Mouse (Mus musculus): ENCODE data around the gene Stradb.

Gene Stradb

DNA sequence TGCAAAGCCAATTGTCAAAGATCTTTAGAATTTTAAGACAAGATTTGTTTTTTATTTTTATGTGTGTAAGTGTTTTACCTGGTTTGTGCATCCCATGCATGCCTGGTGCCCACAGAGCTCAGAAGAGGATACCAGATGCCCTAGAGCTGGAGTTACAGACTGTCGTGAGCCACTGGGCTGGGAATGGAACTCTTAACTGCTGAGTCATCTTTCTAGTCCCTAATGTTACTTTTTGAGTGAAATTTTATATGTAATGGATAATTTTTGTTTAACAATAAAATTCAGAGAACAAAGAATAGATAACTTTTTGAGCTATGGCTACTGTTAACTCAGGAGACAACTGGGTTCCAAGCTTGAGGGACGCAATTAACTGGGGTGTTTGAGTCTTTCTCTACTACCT is 13.6 kb upstream of the Stradb start:
- in situ Hi-C loops (cut with MseI, MboI) = no loop called here

DNA sequence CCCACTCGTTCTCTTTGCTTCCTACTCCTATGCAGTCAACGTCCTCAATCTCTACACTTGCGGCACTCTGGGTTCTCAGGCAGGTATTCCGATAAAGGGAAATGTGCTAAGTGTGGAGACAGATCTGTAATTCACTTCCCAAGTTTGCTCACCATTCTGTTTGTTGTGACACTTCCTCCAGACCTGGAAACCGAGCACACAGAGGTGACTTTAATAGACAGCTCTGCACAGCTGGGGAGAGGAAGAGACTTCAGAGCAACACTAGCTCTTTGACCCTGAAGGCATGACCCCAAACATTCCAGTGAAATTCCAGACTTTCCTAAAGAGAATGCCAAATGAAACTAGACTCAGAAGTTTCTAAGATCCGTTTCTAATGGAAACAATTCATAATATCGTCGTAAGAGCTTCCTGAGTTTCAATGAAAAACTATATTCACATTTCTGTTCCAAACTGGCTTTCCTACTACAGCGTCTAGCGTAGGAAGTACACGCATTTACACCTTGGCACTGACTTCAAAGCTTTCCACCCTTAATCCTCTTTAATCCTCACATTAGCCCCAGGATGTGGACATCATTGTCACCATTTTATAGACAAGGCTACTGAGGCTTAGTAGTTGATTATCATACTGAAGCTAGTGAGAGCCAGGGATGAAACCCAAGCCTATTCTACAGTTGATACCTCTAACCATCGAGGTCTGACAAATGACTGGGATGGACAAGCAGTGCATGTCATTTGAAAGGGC is 12.0 kb upstream of the Stradb start:
- in situ Hi-C loops (cut with MseI, MboI) = no loop called here

DNA sequence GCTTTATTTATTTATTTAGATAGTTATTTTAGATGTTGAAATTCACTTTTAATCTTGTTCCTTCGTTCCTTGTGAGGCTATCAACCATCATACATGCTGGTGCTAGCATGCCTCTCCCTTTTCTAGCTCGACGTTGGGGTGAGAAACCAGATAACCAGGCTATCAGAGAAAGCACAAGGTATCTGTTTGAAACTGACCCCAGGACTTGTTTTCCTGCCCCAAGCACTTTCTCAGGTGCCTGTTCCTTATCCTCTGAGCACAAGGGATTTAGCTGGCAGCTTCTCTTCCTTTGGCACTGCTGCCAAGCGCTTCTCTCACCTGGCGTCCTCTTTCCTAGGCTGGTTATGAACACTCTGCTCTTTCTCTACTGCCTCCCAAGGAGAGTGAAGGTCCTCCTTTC is 10.9 kb upstream of the Stradb start:
- in situ Hi-C loops (cut with MseI, MboI) = no loop called here

DNA sequence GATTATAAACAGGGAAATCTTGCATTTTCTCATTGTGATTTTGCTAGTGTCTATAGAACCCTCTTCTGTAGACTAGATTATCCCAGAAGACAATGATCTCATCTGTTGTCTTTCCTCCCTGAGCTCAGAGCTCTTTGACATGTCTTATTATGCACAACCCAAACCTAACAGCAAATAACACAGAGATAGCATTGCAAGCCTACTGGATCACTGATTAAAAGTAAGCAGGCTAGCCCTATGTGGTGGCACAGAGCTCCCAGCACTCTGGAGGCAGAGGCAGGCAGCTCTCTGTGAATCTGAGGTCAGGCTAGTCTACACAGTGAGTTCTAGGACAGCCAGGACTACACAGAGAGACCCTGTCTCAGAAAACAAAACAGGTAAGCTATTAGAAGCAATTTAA is 10.5 kb upstream of the Stradb start:
- in situ Hi-C loops (cut with MseI, MboI) = no loop called here

DNA sequence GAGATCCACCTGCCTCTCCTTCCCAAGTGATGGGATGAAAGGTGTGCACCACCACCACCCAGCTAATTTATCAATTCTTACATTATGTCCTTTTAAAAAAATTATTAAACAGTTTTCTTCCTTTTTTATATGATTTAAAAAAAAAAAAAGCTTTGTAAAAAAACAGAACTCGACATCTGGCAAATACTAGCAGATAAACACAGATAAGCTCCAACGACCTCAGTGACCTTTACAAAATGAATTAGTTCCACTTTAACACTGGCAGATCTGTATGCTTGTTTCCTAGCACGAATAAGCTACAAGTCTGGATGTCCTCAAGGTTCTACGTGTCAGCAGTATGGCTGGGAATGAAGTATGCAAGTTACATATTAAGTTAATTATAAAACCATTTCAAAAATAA is 5.8 kb upstream of the Stradb start:
- in situ Hi-C loops (cut with MseI, MboI) = no loop called here

DNA sequence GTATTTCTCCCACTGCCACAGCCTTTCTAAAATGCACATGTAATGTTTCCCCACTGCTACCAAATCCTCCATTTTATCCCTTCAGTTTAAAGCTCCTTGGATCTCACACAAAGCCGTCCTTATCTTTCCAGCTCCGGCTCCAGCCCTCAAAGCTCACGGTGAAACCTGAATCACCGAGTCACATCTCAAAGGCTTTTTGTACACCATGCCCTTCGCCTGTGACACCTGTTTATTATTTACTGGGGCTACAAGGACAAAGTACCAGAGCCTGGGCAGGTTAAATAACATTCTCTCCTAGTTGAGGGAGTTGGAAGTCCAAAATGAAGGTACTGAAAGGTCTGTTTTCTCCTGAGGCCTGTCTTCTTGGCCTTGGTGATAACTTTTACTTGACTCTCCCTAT is 3.3 kb upstream of the Stradb start:
- in situ Hi-C loops (cut with MseI, MboI) = no loop called here

DNA sequence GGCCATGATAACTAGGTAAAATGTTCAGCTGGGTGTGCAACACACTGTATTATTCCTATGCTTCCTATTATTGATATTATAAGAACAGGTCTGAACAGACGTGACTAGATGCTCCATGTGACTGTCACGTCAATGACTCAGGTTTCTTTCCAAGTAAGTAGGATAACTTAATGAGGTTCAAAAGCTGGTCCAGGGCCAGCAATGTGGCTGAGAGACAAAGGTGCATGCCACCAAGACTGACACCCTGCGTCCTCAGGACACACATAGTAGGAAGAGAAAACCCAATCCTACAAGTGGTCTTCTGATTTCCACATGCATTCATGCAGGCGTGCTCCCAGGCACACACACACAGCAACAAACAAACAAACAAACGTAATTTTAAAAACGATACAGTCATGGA is 2.2 kb upstream of the Stradb start:
- in situ Hi-C loops (cut with MseI, MboI) = no loop called here

DNA sequence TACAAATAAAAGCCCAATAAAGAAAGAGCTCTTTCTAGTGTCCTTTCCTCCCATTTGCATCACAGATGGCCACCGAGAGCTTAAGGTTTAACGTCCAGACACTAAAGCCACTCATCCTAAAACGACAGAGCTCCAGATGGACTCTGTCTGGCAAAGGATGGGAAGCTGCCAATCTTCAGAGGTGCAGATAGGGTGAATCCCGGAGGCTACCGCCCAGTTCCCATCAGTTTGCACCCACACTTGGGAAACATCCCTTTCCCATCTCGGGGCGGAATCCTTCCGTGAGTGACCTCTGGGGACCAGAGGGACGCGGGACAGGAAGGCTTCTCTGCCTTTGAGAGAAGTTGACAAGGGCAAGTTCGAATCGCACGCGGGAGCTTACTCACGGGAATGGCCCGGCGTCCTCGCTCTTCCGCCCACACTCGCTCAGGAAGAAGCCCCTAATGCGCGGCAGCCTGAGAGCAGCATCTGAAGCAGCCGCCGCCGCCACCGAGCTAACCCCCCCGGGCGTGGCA is 414 bp upstream of the Stradb start:
- in situ Hi-C loops (cut with MseI, MboI) = no loop called here

DNA sequence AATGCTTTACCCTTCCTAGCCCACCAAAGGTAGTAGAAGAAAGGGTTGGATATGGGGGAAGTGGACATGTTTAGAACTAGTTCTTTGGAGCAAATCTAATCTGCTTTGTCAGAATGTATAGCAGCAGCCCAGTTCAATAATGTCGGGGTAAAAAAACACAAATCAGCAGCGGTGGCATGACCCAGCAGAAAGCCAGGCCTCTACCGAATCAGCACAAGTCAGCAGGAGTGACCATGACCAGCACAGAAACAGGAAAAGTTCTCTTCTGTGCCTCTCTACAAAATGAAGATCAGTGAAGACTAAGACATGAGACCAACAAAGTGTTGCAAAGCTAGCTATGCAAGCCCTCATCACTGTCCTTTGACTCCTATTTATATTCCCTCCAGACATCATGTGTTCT is 9.0 kb downstream of the Stradb start:
- in situ Hi-C loops (cut with MseI, MboI) = no loop called here

DNA sequence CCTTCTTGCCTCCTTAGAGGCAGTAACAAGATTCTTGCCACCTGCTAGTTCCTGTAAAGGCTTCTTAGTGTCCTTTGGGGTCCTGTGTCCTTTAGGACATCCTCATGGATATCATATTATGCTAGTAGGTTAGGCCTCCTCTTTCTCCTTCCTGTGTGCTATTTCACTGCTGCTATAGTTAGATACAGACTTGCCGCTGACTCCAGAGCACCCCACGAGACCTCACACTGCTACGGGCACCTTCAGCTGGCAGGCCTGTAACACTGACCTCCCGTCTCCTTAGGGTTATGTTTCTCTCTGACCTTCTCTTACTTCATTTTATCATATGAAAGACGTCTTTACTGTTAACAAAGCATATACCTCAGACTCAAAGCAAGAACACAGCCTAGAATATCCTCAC is 11.3 kb downstream of the Stradb start:
- in situ Hi-C loops (cut with MseI, MboI) = no loop called here

DNA sequence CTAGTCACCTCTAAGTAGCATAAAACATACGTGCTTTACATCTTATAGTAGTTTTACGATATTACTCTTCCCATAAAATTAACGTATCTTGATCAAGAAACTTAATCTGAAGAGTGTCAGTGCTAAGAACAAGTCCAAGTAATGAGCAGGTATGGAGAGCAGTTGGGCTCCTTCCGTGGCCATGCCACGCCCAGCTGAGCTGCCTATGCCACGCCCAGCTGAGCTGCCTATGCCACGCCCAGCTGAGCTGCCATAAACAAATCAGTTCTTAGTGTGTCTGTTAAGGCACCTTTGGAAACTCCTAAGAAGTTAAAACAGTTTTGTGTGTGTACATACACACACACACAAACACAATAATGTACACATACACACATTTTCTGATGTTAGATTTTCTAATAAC is 19.8 kb downstream of the Stradb start:
- in situ Hi-C loops (cut with MseI, MboI) = no loop called here

DNA sequence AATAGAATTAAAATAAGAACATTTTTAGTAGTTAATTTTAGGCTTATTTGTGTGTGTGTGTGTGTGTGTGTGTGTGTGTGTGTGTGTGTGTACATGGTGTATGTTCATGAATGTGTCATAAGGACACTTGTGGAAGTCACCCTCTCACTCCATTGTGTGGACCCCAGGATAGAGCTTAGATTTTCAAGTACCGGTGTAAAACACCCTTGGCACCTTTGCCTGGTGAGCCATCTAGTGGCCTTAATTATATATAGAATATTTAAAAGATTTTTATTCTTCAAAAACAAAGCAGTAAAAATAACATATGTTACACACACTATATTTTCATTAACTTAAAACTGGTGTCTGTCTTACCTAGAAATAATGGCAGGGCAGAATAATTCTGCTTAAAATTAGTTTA is 20.4 kb downstream of the Stradb start:
- in situ Hi-C loops (cut with MseI, MboI) = no loop called here

DNA sequence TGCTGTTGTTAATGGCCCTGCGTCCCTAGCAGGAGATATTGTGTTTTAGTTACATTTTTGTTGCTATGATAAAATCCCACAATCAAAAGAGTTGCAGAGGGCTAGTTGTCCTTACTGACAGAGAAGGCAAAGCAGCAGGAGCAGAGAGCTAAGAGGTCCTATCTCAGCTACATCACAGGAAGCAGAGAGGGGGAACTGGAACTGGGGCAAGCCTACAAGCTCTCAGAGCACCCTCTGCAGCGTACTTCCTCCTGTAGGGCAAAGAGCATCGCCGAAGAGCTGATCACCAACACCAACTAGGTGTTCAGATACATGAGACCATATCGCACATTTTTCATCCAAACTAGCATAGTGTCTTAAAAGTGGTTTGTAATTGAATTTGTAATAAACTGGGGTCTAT is 22.0 kb downstream of the Stradb start:
- in situ Hi-C loops (cut with MseI, MboI) = no loop called here

DNA sequence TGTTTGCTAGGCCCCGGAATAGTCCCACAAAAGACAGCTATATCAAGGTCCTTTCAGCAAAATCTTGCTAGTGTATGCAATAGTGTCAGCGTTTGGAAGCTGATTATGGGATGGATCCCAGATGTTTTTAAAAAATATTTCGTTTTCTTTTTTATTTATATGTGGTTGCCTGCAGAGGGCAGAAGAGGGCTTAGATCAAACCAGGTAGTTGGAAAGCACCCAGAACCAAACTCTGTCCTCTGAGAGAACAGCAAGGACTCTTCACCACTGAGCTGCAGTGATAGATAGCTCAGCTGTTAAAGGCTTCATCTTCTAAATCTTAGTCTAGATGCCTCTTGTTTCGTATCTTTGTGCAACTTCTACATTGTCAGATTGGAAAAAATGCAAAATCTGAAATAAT is 35.9 kb downstream of the Stradb start:
- in situ Hi-C loops (cut with MseI, MboI) = no loop called here

DNA sequence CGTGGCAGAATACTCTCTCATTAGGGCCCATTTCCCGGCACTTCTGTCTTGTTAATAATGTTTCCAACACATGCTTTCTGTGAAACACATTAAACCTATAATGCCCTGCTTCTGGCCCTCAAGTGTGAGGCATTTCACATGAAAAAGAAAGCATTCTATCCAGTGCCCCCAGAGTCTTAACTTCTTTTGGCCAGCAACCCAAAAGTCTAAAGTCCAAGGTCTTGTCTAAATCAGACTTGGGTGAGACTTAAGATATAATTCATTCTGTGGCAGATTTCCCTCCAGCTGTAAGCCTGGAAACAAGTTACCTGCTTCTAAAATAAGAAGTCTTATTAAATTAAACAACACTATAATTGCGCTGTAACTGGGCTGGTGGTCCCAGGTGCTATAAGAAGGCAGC is 48.2 kb downstream of the Stradb start:
- in situ Hi-C loops (cut with MseI, MboI) = no loop called here

DNA sequence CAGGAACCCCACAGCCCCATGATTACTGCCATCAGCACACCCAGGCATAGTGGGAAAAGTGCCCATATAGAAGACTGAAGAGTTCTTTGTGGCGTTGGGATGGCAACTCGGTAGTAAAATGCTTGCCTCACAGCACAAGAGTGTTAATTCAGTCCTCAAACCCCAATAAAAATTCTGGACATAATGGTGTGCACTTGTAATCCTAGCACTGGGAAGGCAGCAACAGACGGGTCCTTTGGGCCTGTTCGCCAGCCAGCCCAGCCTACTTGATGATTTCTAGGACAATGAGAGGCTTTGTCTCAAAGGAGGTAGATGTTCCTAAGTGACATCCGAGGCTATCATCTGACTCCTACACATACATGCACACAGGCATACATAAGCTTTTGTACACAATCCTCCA is 64.4 kb downstream of the Stradb start:
- in situ Hi-C loops (cut with MseI, MboI) = no loop called here
